Mouse (Mus musculus) midbrain, embryonic 15.5 days (tissue): ENCODE results near the gene Sbf2. TPM values are rescaled to one million over a fixed set of nuclear protein-coding genes. Genes with fewer than 3 reads are reported as not detected.

Source experiments
- ATAC-seq: fragments of 200-750 bp; cut with Nextera tagmentation; replicated peaks from 2 replicates; pipeline ENCODE4 v1.8.0; 2017; ENCODE audit warnings: moderate TSS enrichment
- H3K27ac ChIP-seq: fragments of 300-500 bp; sonication (generic); 2 replicates; pipeline ENCODE4 v1.5.1; 2015; ENCODE audit warnings: mild to moderate bottlenecking, inconsistent platforms
- H3K27me3 ChIP-seq: fragments of 300-500 bp; sonication (generic); replicated peaks from 2 replicates; pipeline ENCODE4 v1.6.1; 2015; ENCODE audit warnings: inconsistent platforms
- H3K36me3 ChIP-seq: fragments of 300-500 bp; sonication (generic); replicated peaks from 2 replicates; pipeline ENCODE4 v1.6.1; 2015; ENCODE audit warnings: inconsistent platforms
- H3K4me1 ChIP-seq: fragments of 300-500 bp; sonication (generic); 2 replicates; pipeline ENCODE4 v1.6.1; 2015; ENCODE audit warnings: inconsistent platforms
- H3K4me2 ChIP-seq: fragments of 300-500 bp; sonication (generic); 2 replicates; pipeline ENCODE4 v1.6.1; 2015; ENCODE audit warnings: inconsistent platforms, mild to moderate bottlenecking, moderate library complexity
- H3K4me3 ChIP-seq: fragments of 300-500 bp; sonication (generic); 2 replicates; pipeline ENCODE4 v1.5.1; 2015; ENCODE audit warnings: mild to moderate bottlenecking, inconsistent platforms
- H3K9ac ChIP-seq: fragments of 300-500 bp; sonication (generic); 2 replicates; pipeline ENCODE4 v1.6.1; 2015; ENCODE audit warnings: mild to moderate bottlenecking, inconsistent platforms
- H3K9me3 ChIP-seq: fragments of 300-500 bp; sonication (generic); 2 replicates; pipeline ENCODE4 v1.6.1; 2016; ENCODE audit warnings: inconsistent platforms
- WGBS: fragments of 180-500 bp; shearing (Covaris S2); methylation state at CpG from one replicate; pipeline ENCODE4 v1.1.7; 2015; ENCODE audit warnings: mixed read lengths; 5-methylcytosine and 5-hydroxymethylcytosine counted together
- polyA plus RNA-seq: library from polyadenylated mRNA; unstranded; fragments of >200 nt; fragmentation: Nextera tagmentation; extraction: Ambion mirVana; gene quantifications from 2 replicates; pipeline ENCODE4 v1.2.1, GENCODE M21; 2015

Sbf2 gene
- polyA plus RNA-seq, 1 experiment from 2014 or later = 69.6 TPM

- Histone ChIP-seq H3K27ac (no peak within 1 kb of the TSS), H3K9me3 (no peaks in the 10 kb centered on the region), H3K27me3 (peaks cover 75% of the 10 kb centered on the region), H3K36me3 (no peaks in the 10 kb centered on the region), H3K9ac (peak within 1 kb of the TSS; percentile 40; the same call in 1 of the 2 replicates), H3K4me3 (peak within 1 kb of the TSS; percentile 37), H3K4me2 (peak within 1 kb of the TSS; percentile 73), H3K4me1 (peaks cover 47% of the 10 kb centered on the region)
- ATAC-seq = 0 out of 2 replicates have a peak, but pooled peaks have one; percentile 24
- WGBS = 1% methylated on average over 30 of the region's 30 CpGs
Measured at GRCm38 (mm10) chr7:110627486-110628272, 13.0 kb upstream of the Sbf2 start, which contains the start of gene Adm. TSS of gene Adm (plus strand) at chr7:110627661.

GRCm38 (mm10) chr7:110627099-110627482 lies 12.4 kb upstream of the Sbf2 start:
- Histone ChIP-seq H3K4me1 (peaks cover 47% of the 10 kb centered on the region), H3K4me2 (peak overlapping the region; percentile 73), H3K9me3 (no peaks in the 10 kb centered on the region), H3K27me3 (peaks cover 72% of the 10 kb centered on the region), H3K36me3 (no peaks in the 10 kb centered on the region), H3K9ac (no peak overlapping the region), H3K4me3 (peak overlapping the region; percentile 37), H3K27ac (no peak overlapping the region)
- ATAC-seq = no peak
- WGBS = 2% methylated on average over 12 of the region's 12 CpGs

- Histone ChIP-seq H3K4me2 (peak overlapping the region; percentile 73; the same call in 1 of the 2 replicates), H3K27ac (no peak overlapping the region), H3K4me3 (peak overlapping the region; percentile 5; the same call in 1 of the 2 replicates), H3K36me3 (no peaks in the 10 kb centered on the region), H3K9me3 (no peaks in the 10 kb centered on the region), H3K9ac (no peak overlapping the region), H3K4me1 (peaks cover 47% of the 10 kb centered on the region), H3K27me3 (peaks cover 67% of the 10 kb centered on the region)
- WGBS = 5% methylated on average over 28 of the region's 28 CpGs
- ATAC-seq = no peak
Measured at GRCm38 (mm10) chr7:110626186-110627098, 11.7 kb upstream of the Sbf2 start.

- 72% methylated on average over 10 of the region's 10 CpGs for WGBS
- no peaks in the 10 kb centered on the region for H3K36me3 ChIP-seq
- H3K4me1 ChIP-seq = peaks cover 44% of the 10 kb centered on the region
- H3K4me3 ChIP-seq = no peak overlapping the region
- no peaks in the 10 kb centered on the region for H3K9me3 ChIP-seq
- no peak overlapping the region for H3K4me2 ChIP-seq
- H3K27me3 ChIP-seq = peaks cover 58% of the 10 kb centered on the region
- no peak overlapping the region for H3K9ac ChIP-seq
- H3K27ac ChIP-seq = no peak overlapping the region
- no peak for ATAC-seq
Measured at GRCm38 (mm10) chr7:110625489-110625888, 10.8 kb upstream of the Sbf2 start.

GRCm38 (mm10) chr7:110624961-110625360 lies 10.2 kb upstream of the Sbf2 start:
- no peak for ATAC-seq

GRCm38 (mm10) chr7:110624067-110624466 lies 9.3 kb upstream of the Sbf2 start:
- 67% methylated on average over 2 of the region's 2 CpGs for WGBS
- Histone ChIP-seq H3K4me2 (no peak overlapping the region), H3K27ac (no peak overlapping the region), H3K36me3 (no peaks in the 10 kb centered on the region), H3K9me3 (no peaks in the 10 kb centered on the region), H3K27me3 (peaks cover 48% of the 10 kb centered on the region), H3K4me3 (no peak overlapping the region), H3K9ac (no peak overlapping the region), H3K4me1 (peaks cover 32% of the 10 kb centered on the region)
- ATAC-seq = no peak

More at GRCm38 (mm10) chr7:110624961-110625360, 10.2 kb upstream of the Sbf2 start:
- no peak overlapping the region for H3K4me2 ChIP-seq
- H3K27ac ChIP-seq = no peak overlapping the region
- H3K36me3 ChIP-seq = no peaks in the 10 kb centered on the region
- peaks cover 39% of the 10 kb centered on the region for H3K4me1 ChIP-seq
- no peak overlapping the region for H3K9ac ChIP-seq
- H3K27me3 ChIP-seq = peaks cover 56% of the 10 kb centered on the region
- 88% methylated on average over 13 of the region's 13 CpGs for WGBS
- H3K4me3 ChIP-seq = no peak overlapping the region
- H3K9me3 ChIP-seq = no peaks in the 10 kb centered on the region

GRCm38 (mm10) chr7:110619086-110619611 lies 4.4 kb upstream of the Sbf2 start:
- 56% methylated on average over 9 of the region's 9 CpGs for WGBS

GRCm38 (mm10) chr7:110615792-110616191 lies 1.1 kb upstream of the Sbf2 start:
- Histone ChIP-seq H3K36me3 (no peaks in the 10 kb centered on the region), H3K9ac (no peak overlapping the region), H3K4me3 (no peak overlapping the region; the same call in 1 of the 2 replicates), H3K4me1 (peaks cover 30% of the 10 kb centered on the region), H3K9me3 (no peaks in the 10 kb centered on the region), H3K27ac (no peak overlapping the region), H3K27me3 (0 out of 2 replicates have a peak, but pooled peaks cover 8% of the 10 kb centered on the region), H3K4me2 (peak overlapping the region; percentile 95; the same call in 1 of the 2 replicates)
- WGBS = 16% methylated on average over 11 of the region's 11 CpGs
- no peak for ATAC-seq

More at GRCm38 (mm10) chr7:110619086-110619611, 4.4 kb upstream of the Sbf2 start:
- no peak for ATAC-seq
- no peaks in the 10 kb centered on the region for H3K9me3 ChIP-seq
- no peak overlapping the region for H3K9ac ChIP-seq
- H3K27me3 ChIP-seq = peaks cover 12% of the 10 kb centered on the region; the same call in 1 of the 2 replicates
- H3K4me1 ChIP-seq = peaks cover 8% of the 10 kb centered on the region
- no peak overlapping the region for H3K4me2 ChIP-seq
- H3K27ac ChIP-seq = no peak overlapping the region
- no peaks in the 10 kb centered on the region for H3K36me3 ChIP-seq
- no peak overlapping the region for H3K4me3 ChIP-seq

- ATAC-seq = peak; percentile 13; the same call in 1 of the 2 replicates
- peak overlapping the region; percentile 95 for H3K4me2 ChIP-seq
- WGBS = under 1% methylated on average over 20 of the region's 20 CpGs
- H3K9ac ChIP-seq = peak overlapping the region; percentile 85
- no peaks in the 10 kb centered on the region for H3K36me3 ChIP-seq
- H3K4me3 ChIP-seq = peak overlapping the region; percentile 77
- H3K27ac ChIP-seq = peak overlapping the region; percentile 96
- H3K4me1 ChIP-seq = peaks cover 30% of the 10 kb centered on the region
- H3K27me3 ChIP-seq = 0 out of 2 replicates have a peak, but pooled peaks cover 8% of the 10 kb centered on the region
- no peaks in the 10 kb centered on the region for H3K9me3 ChIP-seq
Measured at GRCm38 (mm10) chr7:110615151-110615631, 469 bp upstream of the Sbf2 start.

- 2% methylated on average over 17 of the region's 17 CpGs for WGBS
- peak overlapping the region; percentile 77 for H3K4me3 ChIP-seq
- 0 out of 2 replicates have a peak, but pooled peaks cover 8% of the 10 kb centered on the region for H3K27me3 ChIP-seq
- H3K36me3 ChIP-seq = no peaks in the 10 kb centered on the region
- peak; percentile 25; the same call in 1 of the 2 replicates for ATAC-seq
- H3K27ac ChIP-seq = peak overlapping the region; percentile 96
- peak overlapping the region; percentile 85 for H3K9ac ChIP-seq
- H3K4me2 ChIP-seq = peak overlapping the region; percentile 95
- peaks cover 30% of the 10 kb centered on the region for H3K4me1 ChIP-seq
- no peaks in the 10 kb centered on the region for H3K9me3 ChIP-seq
Measured at GRCm38 (mm10) chr7:110613381-110614132, 1.2 kb downstream of the Sbf2 start.

- Histone ChIP-seq H3K27ac (no peak overlapping the region), H3K36me3 (no peaks in the 10 kb centered on the region), H3K4me2 (no peak overlapping the region), H3K9me3 (no peaks in the 10 kb centered on the region), H3K27me3 (no peaks in the 10 kb centered on the region), H3K4me3 (no peak overlapping the region), H3K4me1 (peaks cover 7% of the 10 kb centered on the region), H3K9ac (no peak overlapping the region)
- 100% methylated on average over 1 of the region's 1 CpGs for WGBS
- ATAC-seq = no peak
Measured at GRCm38 (mm10) chr7:110606906-110607305, 7.8 kb downstream of the Sbf2 start.
